Mouse (Mus musculus) embryonic facial prominence, embryonic 15.5 days (tissue): Measurements from ENCODE around the gene Lrrc57. TPM values are rescaled to one million over a fixed set of nuclear protein-coding genes. Genes with fewer than 3 reads are reported as not detected.
"Not testable (repeated sequence)": the region's sequence is repeated elsewhere in the genome, so short reads cannot be mapped to it uniquely, and the experiment has no call there.

ENCODE experiments used
- ATAC-seq: fragments of 200-750 bp; cut with Nextera tagmentation; 2 replicates; pipeline ENCODE4 v1.8.0; 2017; ENCODE audit warnings: low read depth, moderate TSS enrichment; ENCODE audit not compliant: insufficient number of reproducible peaks, low FRiP score, low TSS enrichment
- H3K27ac ChIP-seq: fragments of 300-500 bp; sonication (generic); replicated peaks from 2 replicates; pipeline ENCODE4 v1.5.1; 2015; ENCODE audit warnings: mild to moderate bottlenecking, inconsistent platforms
- H3K27me3 ChIP-seq: fragments of 300-500 bp; sonication (generic); 2 replicates; pipeline ENCODE4 v1.6.1; 2015; ENCODE audit warnings: inconsistent platforms
- H3K36me3 ChIP-seq: fragments of 300-500 bp; sonication (generic); 2 replicates; pipeline ENCODE4 v1.6.1; 2015; ENCODE audit warnings: mild to moderate bottlenecking, inconsistent platforms
- H3K4me1 ChIP-seq: fragments of 300-500 bp; sonication (generic); 2 replicates; pipeline ENCODE4 v1.6.1; 2015; ENCODE audit warnings: inconsistent platforms
- H3K4me2 ChIP-seq: fragments of 300-500 bp; sonication (generic); replicated peaks from 2 replicates; pipeline ENCODE4 v1.6.1; 2015; ENCODE audit warnings: mild to moderate bottlenecking, inconsistent platforms
- H3K4me3 ChIP-seq: fragments of 300-500 bp; sonication (generic); replicated peaks from 2 replicates; pipeline ENCODE4 v1.5.1; 2015; ENCODE audit warnings: mild to moderate bottlenecking, inconsistent platforms
- H3K9ac ChIP-seq: fragments of 300-500 bp; sonication (generic); 2 replicates; pipeline ENCODE4 v1.6.1; 2015; ENCODE audit warnings: inconsistent platforms
- H3K9me3 ChIP-seq: fragments of 300-500 bp; sonication (generic); replicated peaks from 2 replicates; pipeline ENCODE4 v1.6.1; 2016; ENCODE audit warnings: inconsistent platforms
- WGBS: fragments of 180-500 bp; shearing (Covaris S2); methylation state at CpG from one replicate; pipeline ENCODE4 v1.1.7; 2015; 5-methylcytosine and 5-hydroxymethylcytosine counted together
- polyA plus RNA-seq: library from polyadenylated mRNA; unstranded; fragments of >200 nt; fragmentation: Nextera tagmentation; extraction: Ambion mirVana; gene quantifications from 2 replicates; pipeline ENCODE4 v1.2.1, GENCODE M21; 2015

Lrrc57 gene
- polyA plus RNA-seq, 1 experiment from 2014 or later: 26.3 TPM

- Histone ChIP-seq H3K4me1 (peaks cover 17% of the 10 kb centered on the region; the same call in 1 of the 2 replicates), H3K27me3 (no peaks in the 10 kb centered on the region), H3K9ac (no peak overlapping the region), H3K9me3 (no peaks in the 10 kb centered on the region), H3K4me2 (no peak overlapping the region), H3K4me3 (no peak overlapping the region), H3K27ac (no peak overlapping the region), H3K36me3 (no peaks in the 10 kb centered on the region)
- no peak for ATAC-seq
- WGBS: 82% methylated on average over 2 of the region's 2 CpGs
These were observed 44.0 kb downstream of the Lrrc57 start for GRCm38 (mm10) chr2:120565363-120565762.

GRCm38 (mm10) chr2:120564548-120565188 is 44.7 kb downstream of the Lrrc57 start:
- not testable (repeated sequence) for H3K27ac ChIP-seq, ATAC-seq, H3K4me3 ChIP-seq, H3K9ac ChIP-seq, H3K4me2 ChIP-seq, H3K9me3 ChIP-seq, H3K27me3 ChIP-seq, H3K36me3 ChIP-seq
- 92% methylated on average over 4 of the region's 4 CpGs for WGBS
- H3K4me1 ChIP-seq: peaks cover 17% of the 10 kb centered on the region; the same call in 1 of the 2 replicates

GRCm38 (mm10) chr2:120563235-120563990 is 45.9 kb downstream of the Lrrc57 start, which contains the start of gene Zfp106:
Gene Zfp106, minus strand, starts transcription at chr2:120563843.
- Histone ChIP-seq H3K9ac (peak within 1 kb of the TSS; percentile 94), H3K27me3 (no peaks in the 10 kb centered on the region), H3K36me3 (no peaks in the 10 kb centered on the region), H3K4me3 (peak within 1 kb of the TSS; percentile 93), H3K9me3 (no peaks in the 10 kb centered on the region), H3K4me2 (peak within 1 kb of the TSS; percentile 69), H3K4me1 (peaks cover 10% of the 10 kb centered on the region; the same call in 1 of the 2 replicates), H3K27ac (peak within 1 kb of the TSS; percentile 75)
- WGBS: under 1% methylated on average over 50 of the region's 50 CpGs
- ATAC-seq: peak; percentile 81; the same call in 1 of the 2 replicates

GRCm38 (mm10) chr2:120562859-120563234 is 46.5 kb downstream of the Lrrc57 start:
- peak overlapping the region; percentile 93 for H3K4me3 ChIP-seq
- H3K4me2 ChIP-seq: peak overlapping the region; percentile 69
- H3K9me3 ChIP-seq: no peaks in the 10 kb centered on the region
- no peaks in the 10 kb centered on the region for H3K36me3 ChIP-seq
- peaks cover 9% of the 10 kb centered on the region; the same call in 1 of the 2 replicates for H3K4me1 ChIP-seq
- peak overlapping the region; percentile 94 for H3K9ac ChIP-seq
- no peak for ATAC-seq
- H3K27ac ChIP-seq: no peak overlapping the region
- WGBS: 22% methylated on average over 9 of the region's 9 CpGs
- H3K27me3 ChIP-seq: no peaks in the 10 kb centered on the region

GRCm38 (mm10) chr2:120561524-120561923 is 47.8 kb downstream of the Lrrc57 start:
- no peak for ATAC-seq
- Histone ChIP-seq H3K27ac (no peak overlapping the region), H3K4me3 (no peak overlapping the region), H3K27me3 (no peaks in the 10 kb centered on the region), H3K36me3 (no peaks in the 10 kb centered on the region), H3K4me2 (no peak overlapping the region), H3K4me1 (peaks cover 9% of the 10 kb centered on the region; the same call in 1 of the 2 replicates), H3K9me3 (no peaks in the 10 kb centered on the region), H3K9ac (no peak overlapping the region)
- WGBS: 94% methylated on average over 1 of the region's 1 CpGs

- Histone ChIP-seq H3K4me3 (no peak overlapping the region), H3K4me2 (no peak overlapping the region), H3K9ac (no peak overlapping the region), H3K27me3 (no peaks in the 10 kb centered on the region), H3K36me3 (0 out of 2 replicates have a peak, but pooled peaks cover 3% of the 10 kb centered on the region), H3K27ac (no peak overlapping the region), H3K9me3 (no peaks in the 10 kb centered on the region), H3K4me1 (peaks cover 9% of the 10 kb centered on the region; the same call in 1 of the 2 replicates)
- 78% methylated on average over 3 of the region's 3 CpGs for WGBS
- no peak for ATAC-seq
These were observed 50.5 kb downstream of the Lrrc57 start for GRCm38 (mm10) chr2:120558813-120559212.

GRCm38 (mm10) chr2:120556868-120557267 is 52.5 kb downstream of the Lrrc57 start:
- no peak overlapping the region for H3K9ac ChIP-seq
- no peak overlapping the region for H3K4me2 ChIP-seq
- 71% methylated on average over 3 of the region's 3 CpGs for WGBS
- H3K9me3 ChIP-seq: no peaks in the 10 kb centered on the region
- ATAC-seq: no peak
- no peak overlapping the region for H3K27ac ChIP-seq
- H3K4me3 ChIP-seq: no peak overlapping the region
- H3K27me3 ChIP-seq: no peaks in the 10 kb centered on the region
- peaks cover 2% of the 10 kb centered on the region; the same call in 1 of the 2 replicates for H3K4me1 ChIP-seq
- H3K36me3 ChIP-seq: peaks cover 17% of the 10 kb centered on the region

Other genes with a start within 250 kb of the Lrrc57 start
- gene Ganc, start 205.6 kb downstream of the Lrrc57 start, polyA plus RNA-seq: 10.3 and 11.1 TPM in 2 replicates
- 10.8 and 12.2 TPM in 2 replicates for gene Tmem87a, start 205.4 kb downstream of the Lrrc57 start, polyA plus RNA-seq
- gene Capn3, start 153.5 kb downstream of the Lrrc57 start, polyA plus RNA-seq: 3.8 and 6.3 TPM in 2 replicates
- 46.6 and 51.3 TPM in 2 replicates for gene Zfp106, start 45.7 kb downstream of the Lrrc57 start, polyA plus RNA-seq
- gene Snap23, start 41.8 kb downstream of the Lrrc57 start, polyA plus RNA-seq: 50.7 and 51.0 TPM in 2 replicates
- 20.6 and 22.4 TPM in 2 replicates for gene Haus2, start 137 bp downstream of the Lrrc57 start, polyA plus RNA-seq
- gene Stard9, start 19.6 kb upstream of the Lrrc57 start, polyA plus RNA-seq: 6.7 and 7.3 TPM in 2 replicates
- gene Cdan1, start 240.6 kb upstream of the Lrrc57 start, polyA plus RNA-seq: 6.7 and 8.1 TPM in 2 replicates
- 3.8 and 3.9 TPM in 2 replicates for gene Ttbk2, start 241.1 kb upstream of the Lrrc57 start, polyA plus RNA-seq